Mouse (Mus musculus): ENCODE measurements at regions not wholly inside any gene's neighbourhood (a gene's known extent, or its start where the extent isn't known, plus 50 kb on each side); places are given as distances from the start of the nearest gene placed in this dataset.

- DNase-seq: no peak
These were observed 62.5 kb upstream of the Ube2e1 start for GRCm38 (mm10) chr14:18394071-18394745.

- no peak for DNase-seq
These were observed 60.3 kb upstream of the Ube2e1 start for GRCm38 (mm10) chr14:18391824-18392486.

DNA sequence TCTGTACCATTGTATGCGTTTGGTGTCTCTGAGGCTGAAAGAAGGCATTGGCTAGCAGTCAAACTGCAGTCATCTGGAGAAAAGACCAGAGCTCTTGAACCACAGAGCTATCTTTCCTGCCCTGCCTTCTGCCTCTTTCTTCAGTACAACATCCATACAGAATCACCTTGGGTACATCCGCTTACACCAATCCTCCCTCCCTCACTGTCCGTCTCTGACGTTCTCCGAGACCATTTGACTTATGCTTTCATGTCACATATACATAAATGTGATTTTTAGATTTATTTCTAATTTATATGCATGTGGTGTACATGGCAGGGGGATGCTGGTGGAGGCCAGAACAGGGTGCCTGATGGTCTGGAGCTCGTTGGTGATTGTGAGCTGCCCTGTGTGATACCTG lies 57.7 kb upstream of the Ube2e1 start:
- DNase-seq: no peak

DNA sequence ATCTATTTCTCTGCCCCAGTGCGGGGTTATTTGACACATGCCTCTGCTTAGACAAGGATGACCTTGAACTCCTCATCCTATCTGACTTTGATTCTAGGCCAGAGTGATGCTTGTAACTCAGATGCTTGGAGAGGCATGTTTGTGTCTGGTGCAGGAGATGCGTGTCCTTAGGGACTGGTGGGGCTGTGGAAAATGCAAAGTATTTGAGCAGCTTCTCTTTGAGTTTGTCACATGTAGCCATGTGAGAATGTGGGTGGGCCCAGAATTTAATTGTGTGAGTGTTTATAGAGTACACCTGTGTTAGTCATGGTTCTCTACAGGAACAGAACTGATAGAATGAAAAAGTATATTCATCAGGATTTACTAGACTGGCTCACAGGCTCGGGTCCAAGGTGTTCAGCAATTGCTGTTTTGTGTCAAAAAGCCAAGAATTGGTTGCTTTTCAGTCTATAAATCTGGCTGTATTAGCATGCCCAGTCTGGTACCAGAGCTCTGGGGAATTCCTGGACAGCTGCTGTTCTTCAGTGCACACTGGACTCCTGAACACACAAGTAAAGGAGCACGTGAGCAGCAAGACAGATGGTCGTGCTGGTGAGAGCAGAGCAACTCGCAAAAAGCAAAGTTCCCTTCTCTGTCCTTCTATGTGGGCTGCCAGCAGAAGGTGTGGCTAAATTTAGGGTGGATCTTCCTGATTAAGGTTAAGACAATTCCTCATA lies 54.5 kb upstream of the Ube2e1 start:
- no peak for DNase-seq

Data from adrenal gland, postnatal 36 days (tissue).